Mouse (Mus musculus): ENCODE data around the gene Lmntd1. TPM values are rescaled to one million over a fixed set of nuclear protein-coding genes. Genes with fewer than 3 reads are reported as not detected.

The Lmntd1 gene
- polyA plus RNA-seq, 2 experiments, result 0.79 to 0.88 TPM

DNA sequence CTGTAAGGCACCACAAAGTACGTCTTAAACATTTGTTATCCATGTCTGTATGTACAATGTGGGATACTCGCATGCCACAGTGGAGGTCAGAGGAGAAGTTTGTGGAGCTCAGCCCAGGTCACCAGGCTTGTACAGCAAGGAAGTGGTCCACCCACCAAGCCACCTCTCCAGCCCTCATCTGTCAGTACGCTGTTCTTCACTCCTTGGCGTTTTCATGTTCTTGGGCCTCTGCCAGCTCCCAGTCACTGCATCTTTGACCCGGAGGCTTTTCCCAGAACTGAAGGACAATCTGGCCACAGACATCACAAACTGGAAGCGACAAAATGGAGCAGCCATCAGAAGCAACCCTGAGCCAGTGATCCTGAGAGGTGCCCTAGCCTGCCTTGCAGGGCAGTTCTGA is 24.1 kb upstream of the Lmntd1 start:
- H3K4me3 ChIP-seq (replicated peaks; ENCODE audit: low read length), result no peak overlapping the region
- no peak overlapping the region for H3K4me2 ChIP-seq (replicated peaks; ENCODE audit: low read depth, low read length, severe bottlenecking)
- TF ChIP-seq POLR2A (IDR thresholded peaks at IDR 0.05; ENCODE audit: borderline replicate concordance, extremely low read depth, insufficient read depth, insufficient read length), result no peak
- peaks cover 11% of the 10 kb centered on the region for H3K4me1 ChIP-seq (ENCODE audit: control insufficient read depth, insufficient read depth, low read length)
- ATAC-seq (ENCODE audit: low FRiP score, low read depth), result no peak
- 67% methylated on average over 6 of the region's 6 CpGs for WGBS
- no peaks in the 10 kb centered on the region for H3K36me3 ChIP-seq (ENCODE audit: control insufficient read depth, insufficient read depth, low read length)
- no peak for DNase-seq (ENCODE audit: low spot score)
- peaks cover 9% of the 10 kb centered on the region; the same call in 1 of the 2 replicates for H3K9me3 ChIP-seq (ENCODE audit: control insufficient read depth, low read length)
- no peaks in the 10 kb centered on the region for H3K27me3 ChIP-seq (ENCODE audit: control insufficient read depth, insufficient read depth, low read length)
- no peak overlapping the region for H3K9ac ChIP-seq (ENCODE audit: low read depth, low read length, severe bottlenecking)
- no peak overlapping the region for H3K27ac ChIP-seq (replicated peaks; ENCODE audit: low read depth, low read length)

DNA sequence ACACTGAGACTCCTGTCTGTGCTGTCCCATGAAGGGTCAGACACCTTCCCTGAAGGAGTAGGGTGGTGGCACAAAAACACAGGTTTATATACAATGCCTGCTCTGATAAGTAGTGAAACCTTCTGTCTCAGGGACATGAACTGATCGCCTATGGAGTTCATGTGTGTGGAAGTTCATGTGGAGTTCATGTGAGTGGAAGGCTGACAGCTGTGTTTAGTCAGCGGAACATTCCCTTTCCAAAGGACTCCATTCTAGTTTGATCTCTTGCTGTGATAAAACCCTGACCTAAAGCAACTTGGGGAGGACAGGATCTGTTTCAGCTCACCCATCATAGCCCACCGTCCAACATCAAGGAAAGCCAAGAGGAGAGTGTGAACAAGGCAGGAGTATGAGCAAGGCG is 22.6 kb upstream of the Lmntd1 start:
- Histone ChIP-seq H3K9ac (ENCODE audit: low read depth, low read length, severe bottlenecking) (no peak overlapping the region), H3K27ac (replicated peaks; ENCODE audit: low read depth, low read length) (no peak overlapping the region), H3K4me3 (replicated peaks; ENCODE audit: low read length) (no peak overlapping the region), H3K27me3 (ENCODE audit: control insufficient read depth, insufficient read depth, low read length) (no peaks in the 10 kb centered on the region), H3K36me3 (ENCODE audit: control insufficient read depth, insufficient read depth, low read length) (no peaks in the 10 kb centered on the region), H3K4me1 (ENCODE audit: control insufficient read depth, insufficient read depth, low read length) (peaks cover 10% of the 10 kb centered on the region), H3K9me3 (ENCODE audit: control insufficient read depth, low read length) (peaks cover 9% of the 10 kb centered on the region; the same call in 1 of the 2 replicates), H3K4me2 (replicated peaks; ENCODE audit: low read depth, low read length, severe bottlenecking) (no peak overlapping the region)
- no peak for TF ChIP-seq POLR2A (IDR thresholded peaks at IDR 0.05; ENCODE audit: borderline replicate concordance, extremely low read depth, insufficient read depth, insufficient read length)
- ATAC-seq (ENCODE audit: low FRiP score, low read depth) (no peak), DNase-seq (ENCODE audit: low spot score) (no peak)
- 69% methylated on average over 4 of the region's 4 CpGs for WGBS

DNA sequence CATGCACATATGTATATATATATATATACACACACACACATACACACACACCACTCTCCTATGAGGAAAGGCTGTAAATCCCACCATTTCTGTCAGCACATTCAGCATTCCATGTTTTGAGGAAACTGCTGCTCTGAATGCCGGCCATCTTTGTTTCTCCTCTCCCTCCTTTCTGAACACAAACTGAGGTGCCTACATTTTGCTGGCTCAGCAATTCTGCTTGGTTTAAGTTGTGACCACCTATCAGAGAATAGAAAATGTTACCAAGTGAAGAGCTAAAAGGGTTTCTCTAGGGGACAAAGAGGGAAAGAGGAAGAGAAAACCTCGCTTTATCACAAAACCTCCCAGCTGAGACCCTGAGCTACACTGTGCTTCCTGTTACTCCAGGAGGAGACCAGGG is 20.3 kb upstream of the Lmntd1 start:
- WGBS, result 73% methylated on average over 2 of the region's 2 CpGs
- no peaks in the 10 kb centered on the region for H3K27me3 ChIP-seq (ENCODE audit: control insufficient read depth, insufficient read depth, low read length)
- H3K4me3 ChIP-seq (replicated peaks; ENCODE audit: low read length), result no peak overlapping the region
- H3K4me2 ChIP-seq (replicated peaks; ENCODE audit: low read depth, low read length, severe bottlenecking), result no peak overlapping the region
- no peaks in the 10 kb centered on the region for H3K36me3 ChIP-seq (ENCODE audit: control insufficient read depth, insufficient read depth, low read length)
- no peak for TF ChIP-seq POLR2A (IDR thresholded peaks at IDR 0.05; ENCODE audit: borderline replicate concordance, extremely low read depth, insufficient read depth, insufficient read length)
- no peak overlapping the region for H3K27ac ChIP-seq (replicated peaks; ENCODE audit: low read depth, low read length)
- no peak overlapping the region for H3K9ac ChIP-seq (ENCODE audit: low read depth, low read length, severe bottlenecking)
- H3K4me1 ChIP-seq (ENCODE audit: control insufficient read depth, insufficient read depth, low read length), result no peaks in the 10 kb centered on the region; the same call in 1 of the 2 replicates
- no peaks in the 10 kb centered on the region for H3K9me3 ChIP-seq (ENCODE audit: control insufficient read depth, low read length)
- ATAC-seq (ENCODE audit: low FRiP score, low read depth) (no peak), DNase-seq (ENCODE audit: low spot score) (no peak)

DNA sequence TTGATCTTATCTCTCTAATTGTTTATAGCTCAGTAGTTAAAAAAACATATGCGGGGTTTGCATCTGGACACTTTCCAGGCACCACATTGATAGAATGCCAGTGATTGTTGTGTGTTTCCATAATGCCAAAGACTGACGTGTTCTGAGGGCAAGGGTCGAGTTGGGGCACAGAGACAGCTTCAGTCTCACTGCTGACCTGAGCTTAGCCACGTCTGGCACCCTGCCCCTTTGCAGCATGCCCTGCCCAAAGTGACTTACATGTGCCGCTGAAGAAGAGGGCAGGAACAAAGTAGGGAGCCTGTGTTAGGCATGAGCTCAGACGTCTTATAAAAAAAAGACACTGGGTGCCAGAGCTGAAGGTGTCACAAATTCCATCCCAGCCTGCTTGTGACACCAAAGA is 16.1 kb upstream of the Lmntd1 start:
- H3K9me3 ChIP-seq (ENCODE audit: control insufficient read depth, low read length), result no peaks in the 10 kb centered on the region
- H3K4me1 ChIP-seq (ENCODE audit: control insufficient read depth, insufficient read depth, low read length), result no peaks in the 10 kb centered on the region; the same call in 1 of the 2 replicates
- H3K27ac ChIP-seq (replicated peaks; ENCODE audit: low read depth, low read length), result no peak overlapping the region
- H3K36me3 ChIP-seq (ENCODE audit: control insufficient read depth, insufficient read depth, low read length), result no peaks in the 10 kb centered on the region
- 56% methylated on average over 6 of the region's 6 CpGs for WGBS
- no peak overlapping the region for H3K4me3 ChIP-seq (replicated peaks; ENCODE audit: low read length)
- H3K27me3 ChIP-seq (ENCODE audit: control insufficient read depth, insufficient read depth, low read length), result no peaks in the 10 kb centered on the region
- no peak for DNase-seq (ENCODE audit: low spot score)
- H3K9ac ChIP-seq (ENCODE audit: low read depth, low read length, severe bottlenecking), result no peak overlapping the region
- ATAC-seq (ENCODE audit: low FRiP score, low read depth), result no peak
- TF ChIP-seq POLR2A (IDR thresholded peaks at IDR 0.05; ENCODE audit: borderline replicate concordance, extremely low read depth, insufficient read depth, insufficient read length), result no peak
- H3K4me2 ChIP-seq (replicated peaks; ENCODE audit: low read depth, low read length, severe bottlenecking), result no peak overlapping the region

DNA sequence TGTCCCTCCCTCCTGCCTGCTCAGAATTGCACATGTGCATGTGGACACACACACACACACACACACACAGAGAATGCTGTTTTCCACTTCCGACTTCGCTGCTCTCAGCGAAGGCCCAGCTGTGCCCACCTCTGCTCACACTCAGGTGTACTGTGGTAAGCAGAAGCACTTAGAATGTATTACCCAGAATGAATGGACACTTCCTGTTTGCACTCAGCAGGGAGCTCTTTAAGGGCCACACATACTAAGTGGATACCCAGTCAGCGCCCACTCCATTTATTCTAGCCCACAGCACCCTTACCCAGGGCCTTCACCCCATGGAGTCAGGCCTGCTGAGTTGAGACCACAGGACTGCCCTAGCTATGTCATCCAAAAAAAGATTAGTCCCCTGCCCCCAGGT is 9.0 kb upstream of the Lmntd1 start:
- Histone ChIP-seq H3K27ac (replicated peaks; ENCODE audit: low read depth, low read length) (no peak overlapping the region), H3K27me3 (ENCODE audit: control insufficient read depth, insufficient read depth, low read length) (no peaks in the 10 kb centered on the region), H3K9me3 (ENCODE audit: control insufficient read depth, low read length) (no peaks in the 10 kb centered on the region), H3K4me2 (replicated peaks; ENCODE audit: low read depth, low read length, severe bottlenecking) (no peak overlapping the region), H3K4me3 (replicated peaks; ENCODE audit: low read length) (no peak overlapping the region), H3K4me1 (ENCODE audit: control insufficient read depth, insufficient read depth, low read length) (no peaks in the 10 kb centered on the region), H3K9ac (ENCODE audit: low read depth, low read length, severe bottlenecking) (no peak overlapping the region), H3K36me3 (ENCODE audit: control insufficient read depth, insufficient read depth, low read length) (no peaks in the 10 kb centered on the region)
- ATAC-seq (ENCODE audit: low FRiP score, low read depth) (no peak), DNase-seq (ENCODE audit: low spot score) (no peak)
- no peak for TF ChIP-seq POLR2A (IDR thresholded peaks at IDR 0.05; ENCODE audit: borderline replicate concordance, extremely low read depth, insufficient read depth, insufficient read length)
- WGBS, result 80% methylated on average over 4 of the region's 4 CpGs
